Mouse (Mus musculus) kidney, postnatal 36 days (tissue): ENCODE results near the gene Phldb2.

ENCODE experiments used
- DNase-seq, 2 experiments: peaks; one replicate each; pipeline ENCODE4 v3.0.0; 2021 to 2022; ENCODE audit warnings: mixed read lengths in 2 of 2

The Phldb2 gene

GRCm38 (mm10) chr16:45787650-45788049, 165.7 kb downstream of the Phldb2 start:
- no peak for DNase-seq

DNA sequence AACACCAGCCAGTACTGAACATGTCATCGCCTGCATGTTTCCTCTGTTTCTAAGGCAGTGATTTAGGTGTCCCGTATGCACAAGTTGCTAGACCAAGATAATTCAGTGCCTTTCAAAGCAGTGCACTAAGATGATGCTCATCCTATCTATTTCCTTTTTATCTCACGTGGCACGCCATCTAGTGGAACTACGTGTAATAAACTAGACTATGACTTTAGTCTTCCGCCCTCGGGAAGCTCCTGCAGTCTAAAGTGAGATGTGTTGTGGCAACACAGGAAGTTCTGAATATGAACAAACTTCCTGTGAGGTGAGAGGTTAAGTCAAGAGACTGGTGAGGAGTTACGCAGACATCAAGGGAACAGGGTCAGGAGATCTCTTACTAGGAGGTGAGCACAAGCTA, 166.8 kb downstream of the Phldb2 start:
- DNase-seq = peak; percentile 36 to 45

DNA sequence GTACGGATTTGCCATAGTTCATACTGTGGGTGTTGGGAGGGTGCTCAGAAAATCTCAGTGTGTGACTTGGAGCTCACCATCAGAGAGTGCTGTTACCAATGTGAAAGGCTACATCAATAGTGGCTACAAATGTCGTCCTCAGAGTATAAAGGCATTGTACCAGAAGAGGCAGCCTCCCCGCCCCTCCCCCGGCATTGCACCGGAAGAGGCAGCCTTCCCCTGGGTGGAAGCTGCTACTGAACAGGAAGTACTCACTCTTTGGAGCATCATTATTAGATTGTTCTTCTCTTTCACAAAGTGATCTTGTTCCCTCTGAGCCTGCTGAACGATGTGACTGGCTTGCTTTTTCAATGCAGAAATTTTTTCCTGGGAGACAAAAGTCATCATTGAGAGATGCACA, 173.4 kb downstream of the Phldb2 start:
- peak in 1 of 2 experiments; percentile 24 for DNase-seq

- DNase-seq = no peak
These were observed 178.6 kb downstream of the Phldb2 start for GRCm38 (mm10) chr16:45774813-45775212.

GRCm38 (mm10) chr16:45770914-45771313, 182.5 kb downstream of the Phldb2 start:
- no peak for DNase-seq

GRCm38 (mm10) chr16:45767853-45768640, 185.4 kb downstream of the Phldb2 start:
- DNase-seq = peak; percentile 27 to 36

GRCm38 (mm10) chr16:45767434-45767833, 186.0 kb downstream of the Phldb2 start:
- DNase-seq = no peak

GRCm38 (mm10) chr16:45765801-45766494, 187.4 kb downstream of the Phldb2 start:
- DNase-seq = no peak

- DNase-seq = no peak
These were observed 188.3 kb downstream of the Phldb2 start for GRCm38 (mm10) chr16:45765102-45765501.

DNA sequence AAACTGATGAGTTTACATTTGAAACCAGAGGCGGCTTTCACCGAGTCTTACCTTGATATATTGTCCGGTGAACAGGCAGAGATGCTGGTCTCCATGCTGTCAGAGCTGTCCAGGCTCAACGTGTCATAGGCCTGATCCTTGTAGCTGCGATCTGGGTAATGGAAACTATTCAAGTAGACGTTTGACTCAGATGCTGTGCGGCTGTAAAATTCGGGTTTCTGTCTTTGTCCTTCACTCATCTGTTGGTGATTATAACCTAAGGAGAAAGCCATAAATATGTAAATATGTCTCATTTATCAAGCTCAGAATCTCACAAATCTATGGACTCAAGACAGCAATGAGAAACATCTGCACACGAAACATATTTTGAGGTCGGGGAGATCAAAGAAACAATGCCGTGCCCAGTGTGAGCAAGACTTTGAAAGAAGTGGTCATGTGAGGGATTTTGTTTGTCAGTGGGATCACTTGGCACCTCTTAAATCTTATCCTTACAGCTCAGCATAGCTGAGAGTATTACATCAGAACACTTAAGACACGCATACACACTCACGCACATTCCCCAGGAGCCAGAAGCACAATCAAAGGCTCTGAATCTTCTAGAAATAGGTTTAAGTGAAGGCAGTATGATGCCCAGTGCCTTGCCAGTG, 190.4 kb downstream of the Phldb2 start:
- DNase-seq = no peak

GRCm38 (mm10) chr16:45761425-45761824, 192.0 kb downstream of the Phldb2 start:
- DNase-seq = no peak

- DNase-seq = peak; percentile 29 to 46
These were observed 194.6 kb downstream of the Phldb2 start for GRCm38 (mm10) chr16:45758726-45759269.

DNA sequence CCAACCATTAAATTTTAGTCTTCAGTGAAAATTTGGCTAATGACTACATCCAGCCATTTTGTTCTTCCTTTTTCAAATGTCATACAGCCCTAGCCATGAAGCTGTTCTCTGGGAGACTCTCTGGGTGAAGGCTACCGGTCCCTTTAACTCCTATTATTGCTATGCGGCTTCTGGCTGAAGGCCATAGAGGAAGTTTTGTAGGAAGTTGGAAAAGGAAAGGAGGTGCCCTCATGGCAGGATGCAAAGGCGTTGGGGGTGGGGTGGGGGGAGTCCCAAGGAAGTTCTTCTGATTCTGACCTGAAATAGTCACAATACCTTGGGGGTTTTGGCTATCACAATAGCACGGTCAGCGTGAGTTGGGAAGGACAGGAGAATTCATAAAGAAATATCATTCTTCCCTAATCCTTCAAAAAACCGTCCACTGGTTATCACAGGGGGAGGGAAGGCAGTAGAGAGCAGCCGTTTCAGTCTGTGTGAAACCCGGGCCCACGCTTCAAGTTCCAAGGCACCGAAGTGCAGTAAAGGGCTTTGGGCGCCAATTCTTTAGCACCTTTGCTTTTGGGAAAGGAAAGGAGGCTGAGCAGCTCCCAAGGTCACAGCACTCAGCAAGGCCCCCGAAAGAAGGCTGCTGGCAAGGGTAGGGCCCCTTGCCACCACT, 195.8 kb downstream of the Phldb2 start:
- DNase-seq = peak; percentile 80 to 84

DNA sequence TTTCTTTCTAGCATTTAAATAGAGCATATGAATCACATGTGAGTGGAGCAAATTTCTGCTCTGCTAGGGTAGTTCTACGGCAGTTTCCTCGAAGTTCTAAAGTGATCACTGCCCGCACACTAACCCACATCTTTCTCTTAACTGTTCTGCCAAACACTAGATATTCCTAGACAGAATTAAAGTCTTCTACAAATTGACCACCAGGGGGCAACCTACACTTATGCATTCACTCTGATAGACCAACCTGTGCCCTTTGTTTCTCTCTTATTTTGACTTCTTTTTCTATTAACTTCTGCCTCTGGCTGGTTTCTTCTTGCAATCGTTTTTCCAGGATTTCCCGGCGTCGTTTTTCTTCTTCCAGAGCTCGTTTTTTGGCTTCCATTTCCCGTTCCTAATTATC, 196.5 kb downstream of the Phldb2 start:
- peak; percentile 53 to 75 for DNase-seq

DNA sequence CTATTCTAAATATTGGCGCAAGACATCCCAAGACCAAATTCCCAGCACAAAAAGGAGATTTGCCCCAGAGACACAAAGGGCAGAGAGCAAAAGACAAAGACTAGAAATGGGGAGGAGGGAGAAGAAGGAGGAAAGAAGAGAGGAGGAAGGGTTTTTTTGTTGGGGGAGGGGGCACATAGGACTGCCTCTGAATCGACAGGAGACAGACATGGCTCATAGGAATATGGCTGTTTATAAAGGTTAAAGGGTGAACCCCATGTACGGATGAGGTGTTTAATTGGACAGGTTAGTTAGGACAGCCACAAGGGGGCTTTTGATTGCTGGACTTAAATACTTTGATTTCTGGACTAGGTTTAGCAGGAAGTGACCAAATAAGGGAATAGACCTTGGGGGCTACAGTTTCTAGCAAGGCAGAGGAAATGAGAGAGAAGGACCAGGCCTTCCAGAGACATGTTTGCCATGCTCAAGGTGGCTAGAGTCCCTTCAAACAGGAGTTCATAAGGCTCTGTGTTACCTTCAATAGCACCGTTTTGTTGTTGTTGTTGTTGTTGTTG, 209.7 kb downstream of the Phldb2 start:
- DNase-seq = no peak

DNA sequence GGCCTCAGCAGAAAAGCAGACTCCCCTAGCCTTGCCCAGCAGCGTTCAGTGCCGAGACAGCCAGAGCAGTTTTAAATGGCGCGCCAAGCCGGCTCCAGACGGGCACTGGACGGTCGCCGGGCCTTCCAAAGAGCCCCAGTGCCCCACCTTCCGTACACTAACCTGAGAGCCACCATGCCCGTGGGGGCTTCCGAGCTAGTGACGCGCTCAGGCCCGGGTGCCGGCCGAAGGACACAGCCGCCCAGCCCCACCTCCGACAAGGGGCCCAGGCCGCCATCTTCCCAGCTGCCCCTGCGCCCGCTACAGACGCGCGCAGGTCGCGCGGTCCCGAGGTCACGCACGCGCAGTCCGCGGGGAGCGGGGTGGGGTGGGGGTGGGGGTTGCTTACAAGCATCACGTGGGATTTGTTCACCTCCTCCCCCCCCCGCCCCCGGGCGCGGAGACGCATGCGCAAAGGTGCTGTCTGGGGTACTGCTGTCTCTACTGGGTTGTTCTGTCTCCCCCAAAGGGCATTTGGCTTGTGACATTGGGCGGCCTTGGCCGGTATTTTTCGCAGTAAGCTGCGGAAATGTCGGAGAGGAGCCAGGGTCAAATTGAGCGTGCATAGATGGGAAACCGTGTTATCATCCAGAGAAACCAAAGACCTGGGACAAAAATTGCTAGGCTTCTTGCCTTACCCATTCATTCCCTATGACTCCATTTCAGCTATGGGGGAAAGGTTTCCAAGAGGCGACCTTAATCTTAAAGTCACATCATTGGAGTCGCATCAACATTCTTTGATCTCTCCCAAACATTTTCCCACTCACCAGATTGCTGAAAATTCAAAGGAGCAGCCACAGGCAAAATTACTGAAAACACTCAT, 210.6 kb downstream of the Phldb2 start, which contains the start of gene Abhd10:
Abhd10 (minus strand) TSS at position 341 of the 862 bp plus-strand sequence.
- DNase-seq = peak; percentile 96 to 99

- DNase-seq = no peak
These were observed 215.5 kb downstream of the Phldb2 start for GRCm38 (mm10) chr16:45737880-45738279.

- DNase-seq = no peak
These were observed 216.7 kb downstream of the Phldb2 start for GRCm38 (mm10) chr16:45736724-45737123.

GRCm38 (mm10) chr16:45729163-45729562, 224.2 kb downstream of the Phldb2 start:
- peak; percentile 54 to 66 for DNase-seq

- DNase-seq = no peak
These were observed 228.7 kb downstream of the Phldb2 start for GRCm38 (mm10) chr16:45724742-45725102.

GRCm38 (mm10) chr16:45724061-45724741, 229.2 kb downstream of the Phldb2 start, which contains the start of gene Tagln3:
Gene Tagln3, minus strand, starts transcription at chr16:45724608.
- peak in 1 of 2 experiments; percentile 34 for DNase-seq
